Mouse (Mus musculus): ENCODE results near the gene B830017H08Rik. TPM values are rescaled to one million over a fixed set of nuclear protein-coding genes. Genes with fewer than 3 reads are reported as not detected.

The B830017H08Rik gene
- polyA plus RNA-seq (2015; fragmentation: Nextera tagmentation; extraction: Ambion mirVana), result not detected in 2 replicates

GRCm38 (mm10) chr16:17832821-17833220, at the start of gene B830017H08Rik:
Gene B830017H08Rik, plus strand, starts transcription at chr16:17833121.

GRCm38 (mm10) chr16:17796971-17797811, 35.7 kb upstream of the B830017H08Rik start, which contains the start of gene Scarf2:
Gene Scarf2, plus strand, starts transcription at chr16:17797282.

GRCm38 (mm10) chr16:17838051-17838450, 5.1 kb downstream of the B830017H08Rik start, which contains the start of gene Car15:
Gene Car15, minus strand, starts transcription at chr16:17838364.

Other genes starting within 250 kb of the B830017H08Rik start
- gene Slc7a4, start 249.9 kb upstream of the B830017H08Rik start, polyA plus RNA-seq (2015; fragmentation: Nextera tagmentation; extraction: Ambion mirVana), result 8.8 and 9.6 TPM in 2 replicates
- gene Smpd4, start 213.8 kb upstream of the B830017H08Rik start, polyA plus RNA-seq (2015; fragmentation: Nextera tagmentation; extraction: Ambion mirVana), result 9.0 and 9.5 TPM in 2 replicates
- gene Ccdc74a, start 186.7 kb upstream of the B830017H08Rik start, polyA plus RNA-seq (2015; fragmentation: Nextera tagmentation; extraction: Ambion mirVana), result 3.1 and 4.2 TPM in 2 replicates
- gene Med15, start 100.2 kb upstream of the B830017H08Rik start, polyA plus RNA-seq (2015; fragmentation: Nextera tagmentation; extraction: Ambion mirVana), result 31.4 and 35.8 TPM in 2 replicates
- gene Klhl22, start 73.5 kb upstream of the B830017H08Rik start, polyA plus RNA-seq (2015; fragmentation: Nextera tagmentation; extraction: Ambion mirVana), result 28.1 and 30.7 TPM in 2 replicates
- 9.4 and 11.1 TPM in 2 replicates for gene Scarf2, start 35.8 kb upstream of the B830017H08Rik start, polyA plus RNA-seq (2015; fragmentation: Nextera tagmentation; extraction: Ambion mirVana)
- 0.59 and 1.1 TPM in 2 replicates for gene Car15, start 5.2 kb downstream of the B830017H08Rik start, polyA plus RNA-seq (2015; fragmentation: Nextera tagmentation; extraction: Ambion mirVana)
- gene Gm20518, start 58.5 kb downstream of the B830017H08Rik start, polyA plus RNA-seq (2015; fragmentation: Nextera tagmentation; extraction: Ambion mirVana), result 0.08 TPM in 1 of 2 replicates, not detected in the other
- gene Tssk1, start 61.1 kb downstream of the B830017H08Rik start, polyA plus RNA-seq (2015; fragmentation: Nextera tagmentation; extraction: Ambion mirVana), result 0.04 TPM in 1 of 2 replicates, not detected in the other
- gene Dgcr2, start 65.4 kb downstream of the B830017H08Rik start, polyA plus RNA-seq (2015; fragmentation: Nextera tagmentation; extraction: Ambion mirVana), result 35.8 and 36.9 TPM in 2 replicates
- gene Tssk2, start 65.5 kb downstream of the B830017H08Rik start, polyA plus RNA-seq (2015; fragmentation: Nextera tagmentation; extraction: Ambion mirVana), result not detected in 2 replicates
- 19.0 and 19.6 TPM in 2 replicates for gene Ess2, start 78.2 kb downstream of the B830017H08Rik start, polyA plus RNA-seq (2015; fragmentation: Nextera tagmentation; extraction: Ambion mirVana)
- not detected in 2 replicates for gene Gsc2, start 81.9 kb downstream of the B830017H08Rik start, polyA plus RNA-seq (2015; fragmentation: Nextera tagmentation; extraction: Ambion mirVana)
- gene Slc25a1, start 95.1 kb downstream of the B830017H08Rik start, polyA plus RNA-seq (2015; fragmentation: Nextera tagmentation; extraction: Ambion mirVana), result 81.9 and 102 TPM in 2 replicates
- not detected in 2 replicates for gene Vpreb2, start 147.3 kb downstream of the B830017H08Rik start, polyA plus RNA-seq (2015; fragmentation: Nextera tagmentation; extraction: Ambion mirVana)
- 253 and 287 TPM in 2 replicates for gene Dgcr6, start 219.7 kb downstream of the B830017H08Rik start, polyA plus RNA-seq (2015; fragmentation: Nextera tagmentation; extraction: Ambion mirVana)